Mouse (Mus musculus) embryonic stem cell, embryonic (primary cell): ENCODE data around the gene Tomm20l.
"Not testable (repeated sequence)": the region's sequence is repeated elsewhere in the genome, so short reads cannot be mapped to it uniquely, and the experiment has no call there.

Source experiments
- CTCF ChIA-PET, 4 experiments: fragments of 300-600 bp in 2 of 4; fragments of 350-600 bp in 2 of 4; sonication (Branson Sonifier 250); formaldehyde crosslinking; loops; one replicate each; lab custom pipeline; 2022; ENCODE audit warnings: inconsistent platforms in 2 of 4; lab: Charles Lee
- POLR2A ChIA-PET, 4 experiments: fragments of 300-600 bp in 2 of 4; fragments of 350-600 bp in 2 of 4; sonication (Branson Sonifier 250); formaldehyde crosslinking; loops; one replicate each; lab custom pipeline; 2022; ENCODE audit warnings: antibody characterized with exemption in 4 of 4, inconsistent platforms in 1 of 4; lab: Charles Lee

The Tomm20l gene

DNA sequence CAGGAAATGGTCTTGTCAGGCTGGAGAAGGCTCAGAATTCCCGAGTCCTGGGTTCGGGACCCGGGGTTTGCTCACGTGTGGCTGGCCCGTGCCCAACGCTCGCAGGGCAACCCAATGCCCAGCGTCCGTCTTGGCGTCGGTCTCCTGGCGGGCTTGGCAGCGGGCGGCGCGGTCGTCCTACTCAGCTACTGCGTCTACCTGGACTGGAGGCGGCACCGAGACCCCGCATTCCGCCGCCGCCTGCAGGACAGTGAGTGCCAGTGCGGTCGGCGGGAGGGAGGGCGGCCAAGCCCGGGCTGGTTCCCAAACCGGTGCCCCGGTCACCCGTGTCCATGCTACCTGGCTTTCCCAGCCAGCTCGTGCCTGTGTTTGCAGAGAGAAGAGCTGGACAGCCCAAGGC, at the start of gene Tomm20l:
Gene Tomm20l, plus strand, starts transcription at position 98 of the 400 bp plus-strand sequence.
- POLR2A ChIA-PET: interaction anchor here in 3 of 4 experiments (0.9 to 2.9 kb wide), 11 partner anchors 11 to 141 kb away, joined by 3 to 11 read pairs (median 4); partner anchors contain the start of genes Arid4a (in 3 of the 3), 2700049A03Rik (in 2 of the 3), Timm9 (in 2 of the 3) and Psma3 (in 1 of the 3)
- CTCF ChIA-PET: interaction anchor here in 2 of 4 experiments (0.6 to 1.4 kb wide), 6 partner anchors 17 to 107 kb away, joined by 3 to 6 read pairs (median 4); partner anchors contain the start of gene 2700049A03Rik (in 1 of the 2)

DNA sequence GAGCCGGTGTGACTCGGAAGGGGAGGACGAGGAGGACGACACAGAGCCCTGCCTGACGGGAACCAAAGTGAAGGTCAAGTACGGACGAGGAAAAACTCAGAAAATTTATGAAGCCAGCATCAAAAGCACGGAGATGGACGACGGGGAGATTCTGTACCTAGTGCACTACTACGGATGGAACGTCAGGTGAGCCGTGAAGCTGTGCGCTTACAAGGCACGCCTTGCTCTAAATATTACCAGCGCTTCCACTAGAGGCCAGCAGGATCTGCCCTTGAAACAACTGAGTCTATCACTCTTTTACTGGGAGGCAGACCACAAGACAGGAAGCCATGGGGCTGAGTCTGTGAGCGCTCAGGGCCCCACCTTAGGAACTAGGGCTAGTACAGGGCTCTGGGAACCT, 41.4 kb upstream of the Tomm20l start:
- POLR2A ChIA-PET: interaction anchor here in 3 of 4 experiments (0.7 to 3.4 kb wide), 4 partner anchors 13 to 55 kb away, joined by 3 to 15 read pairs (median 5); partner anchors contain the start of gene Arid4a (in 2 of the 3)

DNA sequence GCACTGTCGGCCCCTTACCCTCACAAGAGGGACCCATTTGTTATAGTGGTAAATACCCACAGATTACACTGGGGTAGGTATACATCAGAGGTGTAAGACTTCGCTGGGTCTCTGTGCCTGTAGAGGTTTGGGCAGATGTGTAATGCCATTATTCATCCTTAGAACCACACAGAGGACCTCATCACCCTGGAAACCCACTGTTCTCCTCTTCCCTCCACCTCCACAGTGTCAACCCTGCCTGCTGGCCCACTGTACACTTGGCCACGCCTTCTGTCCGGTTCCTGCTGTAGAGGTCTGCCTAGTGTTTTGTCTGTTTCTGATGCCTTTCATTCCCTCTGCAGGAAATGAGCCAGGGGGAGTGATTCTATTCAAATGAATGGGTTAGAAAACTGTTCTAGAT, 39.2 kb upstream of the Tomm20l start:
- POLR2A ChIA-PET: no interaction called here
- CTCF ChIA-PET: interaction anchor here in 1 of 4 experiments (0.6 kb wide), 1 partner anchor 338 kb away, joined by 3 read pairs; no protein-coding TSS in a partner anchor

More for the DNA sequence above, 41.4 kb upstream of the Tomm20l start:
- CTCF ChIA-PET: no interaction called here

DNA sequence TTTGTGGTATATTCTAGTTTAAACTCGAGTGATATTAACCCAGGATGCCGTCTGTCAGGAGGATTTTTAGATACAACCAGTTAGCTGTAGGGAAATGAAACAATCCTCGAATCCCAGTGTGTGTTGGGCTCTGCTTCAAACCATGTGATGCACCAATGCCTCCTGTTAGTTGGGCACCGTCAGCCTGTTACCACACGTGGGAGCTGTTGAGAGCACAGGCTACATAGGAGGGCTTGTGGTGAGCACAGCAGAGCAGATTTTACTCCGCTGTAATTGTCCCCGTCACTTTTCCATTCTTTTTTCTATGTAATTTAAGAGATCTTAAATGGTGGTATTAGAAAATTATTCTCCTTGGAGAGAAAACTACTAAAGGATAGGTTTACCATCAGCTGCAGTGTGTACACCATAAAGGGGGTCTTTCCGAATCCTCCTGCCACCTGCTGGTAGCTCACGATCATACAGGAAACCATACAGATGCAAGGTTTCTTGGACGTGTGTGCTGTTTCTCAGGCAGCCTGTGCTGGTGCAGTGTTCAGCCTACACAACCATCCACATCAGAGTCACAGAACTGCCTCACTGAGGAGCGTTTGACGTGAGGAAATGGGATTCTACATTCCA, 38.0 kb upstream of the Tomm20l start:
- ChIA-PET POLR2A (interaction anchor here (0.5 to 2.1 kb wide), 17 partner anchors 12 to 886 kb away, joined by 3 to 9 read pairs (median 4); partner anchors contain the start of genes Arid4a (in 2 of the 4), Psma3 (in 2 of the 4) and Tomm20l (in 1 of the 4)), CTCF (interaction anchor here (0.5 to 2.5 kb wide), 72 partner anchors 8 to 1355 kb away, joined by 3 to 22 read pairs (median 4); partner anchors contain the start of genes Arid4a (in 3 of the 4), Tomm20l (in 2 of the 4), 2700049A03Rik (in 1 of the 4) and Psma3 (in 1 of the 4))

DNA sequence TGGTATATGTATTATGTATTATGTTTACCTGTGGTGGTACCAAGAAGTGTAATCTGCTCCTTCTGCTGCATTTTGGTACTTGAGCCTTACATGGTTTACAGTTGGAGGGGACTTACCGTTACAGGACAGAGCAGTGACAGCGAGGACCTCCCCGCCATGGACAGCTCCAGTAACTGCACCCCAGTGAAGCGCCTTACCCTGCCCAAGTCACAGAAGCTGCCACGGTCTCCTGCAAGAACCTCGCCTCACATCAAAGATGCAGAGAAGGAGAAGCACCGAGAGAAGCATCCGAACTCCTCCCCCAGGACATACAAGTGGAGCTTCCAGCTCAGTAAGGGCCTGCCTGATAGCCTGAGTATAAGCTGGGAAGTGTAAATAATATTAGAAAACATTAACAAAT, 24.9 kb upstream of the Tomm20l start:
- ChIA-PET CTCF (interaction anchor here in 2 of 4 experiments (1.4 to 3.9 kb wide), 2 partner anchors 13 kb away, joined by 4 to 22 read pairs; no protein-coding TSS in a partner anchor), POLR2A (interaction anchor here in 2 of 4 experiments (0.5 to 1.4 kb wide), 2 partner anchors 9 to 113 kb away, joined by 6 read pairs; no protein-coding TSS in a partner anchor)

DNA sequence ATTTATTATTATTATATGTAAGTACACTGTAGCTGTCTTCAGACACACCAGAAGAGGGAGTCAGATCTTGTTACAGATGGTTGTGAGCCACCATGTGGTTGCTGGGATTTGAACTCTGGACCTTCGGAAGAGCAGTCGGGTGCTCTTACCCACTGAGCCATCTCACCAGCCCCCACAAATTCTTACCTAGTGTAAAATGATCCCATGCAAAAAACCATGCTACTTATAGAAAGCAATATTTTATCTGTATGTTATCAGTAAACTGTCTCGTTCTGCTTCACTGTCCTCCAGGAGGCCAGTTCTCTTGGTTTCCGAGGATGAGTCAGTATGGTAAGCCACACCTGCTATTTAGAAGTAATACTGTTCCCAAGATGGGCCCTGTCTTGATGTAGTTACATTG, 7.0 kb upstream of the Tomm20l start:
- POLR2A ChIA-PET: interaction anchor here in 1 of 4 experiments (1.1 kb wide), 1 partner anchor 129 kb away, joined by 3 read pairs; no protein-coding TSS in a partner anchor
- CTCF ChIA-PET: not testable (repeated sequence)

DNA sequence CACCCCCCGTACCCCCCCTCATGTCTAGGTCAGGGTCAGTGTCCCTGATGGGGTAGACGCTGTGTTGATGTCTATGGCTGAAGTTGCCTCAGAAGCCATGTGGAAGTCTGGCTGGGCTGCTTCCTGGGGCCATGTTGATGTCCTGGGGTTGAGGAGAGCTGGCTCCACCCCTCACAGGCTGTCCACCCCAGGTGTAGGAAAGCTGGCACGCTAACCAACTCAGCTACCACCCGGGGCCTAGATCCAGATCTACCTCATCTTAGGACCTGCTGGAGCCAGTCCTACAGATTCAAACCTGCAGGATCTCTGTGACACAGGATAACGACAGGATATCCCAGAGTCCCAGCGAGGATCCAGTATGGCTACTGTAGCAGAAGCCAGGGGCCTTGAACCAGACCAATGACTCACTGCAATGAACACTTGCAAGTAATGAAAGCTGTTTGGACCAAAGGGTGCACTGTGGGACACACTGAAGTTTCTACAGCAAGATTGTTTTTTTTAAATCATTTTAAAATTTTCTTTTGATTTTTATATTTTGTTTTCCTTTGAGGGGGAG, 3.9 kb upstream of the Tomm20l start:
- POLR2A ChIA-PET: interaction anchor here in 2 of 4 experiments (0.9 to 1.0 kb wide), 2 partner anchors 12 to 31 kb away, joined by 3 to 6 read pairs; no protein-coding TSS in a partner anchor
- CTCF ChIA-PET: interaction anchor here in 2 of 4 experiments (0.6 to 1.5 kb wide), 3 partner anchors 34 to 110 kb away, joined by 4 to 10 read pairs (median 6); no protein-coding TSS in a partner anchor

DNA sequence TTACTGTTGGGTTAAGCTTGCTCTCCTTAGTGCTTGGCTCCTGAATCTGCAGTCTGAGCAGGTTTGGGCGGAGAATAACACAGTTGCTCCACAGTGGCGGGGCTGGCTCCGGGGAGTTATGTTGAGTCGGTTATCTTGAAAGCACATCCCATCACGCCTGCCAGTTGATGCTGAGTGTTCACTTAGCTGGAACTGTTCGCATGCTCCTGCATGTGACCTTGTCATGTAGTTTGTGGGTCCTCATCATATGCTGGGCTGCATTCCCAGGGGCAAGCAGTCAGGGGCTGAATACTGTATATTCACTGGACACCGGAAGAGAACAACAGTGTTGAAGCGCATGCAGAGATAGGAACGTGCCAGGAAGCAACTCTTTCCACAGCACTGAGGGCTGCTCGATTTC, 1.8 kb downstream of the Tomm20l start:
- CTCF ChIA-PET: interaction anchor here in 2 of 4 experiments (0.5 to 1.3 kb wide), 2 partner anchors 40 to 148 kb away, joined by 3 to 8 read pairs; no protein-coding TSS in a partner anchor
- POLR2A ChIA-PET: interaction anchor here in 1 of 4 experiments (0.7 to 2.2 kb wide), 5 partner anchors 23 to 430 kb away, joined by 3 to 10 read pairs (median 4); partner anchors contain the start of genes 2700049A03Rik and Timm9

DNA sequence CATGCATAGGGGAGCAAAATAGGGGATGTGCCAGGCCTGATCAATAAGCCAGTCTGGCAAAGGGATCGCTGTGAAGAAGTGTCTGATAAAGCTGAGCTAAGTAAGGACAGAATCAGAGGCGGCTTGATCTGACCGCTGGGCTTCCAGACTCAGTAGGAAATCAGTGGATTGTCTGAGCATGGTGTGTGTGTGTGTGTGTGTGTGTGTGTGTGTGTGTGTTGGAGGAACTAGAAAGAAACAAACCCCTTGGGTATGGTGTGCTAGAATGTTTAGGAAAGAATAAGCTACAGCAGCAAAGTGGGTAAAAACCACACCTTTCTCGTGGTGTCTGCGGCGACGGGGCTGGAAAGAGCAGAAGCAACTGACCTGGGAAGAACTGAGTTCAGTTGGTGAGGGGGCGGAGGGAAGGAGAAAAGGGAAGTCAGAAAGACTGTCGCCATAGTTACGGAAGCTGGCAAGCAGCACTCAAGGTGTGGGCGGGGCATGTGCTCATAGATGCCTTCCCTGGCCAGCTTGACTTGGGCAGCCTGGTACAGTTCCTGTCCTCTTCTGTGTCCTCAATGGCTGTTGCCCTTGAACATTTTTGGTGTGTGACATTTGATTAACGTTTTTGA, 2.6 kb downstream of the Tomm20l start:
- POLR2A ChIA-PET: interaction anchor here in 3 of 4 experiments (0.6 to 1.4 kb wide), 10 partner anchors 8 to 429 kb away, joined by 3 to 9 read pairs (median 3); partner anchors contain the start of genes 2700049A03Rik (in 1 of the 3), Psma3 (in 1 of the 3) and Timm9 (in 1 of the 3)
- CTCF ChIA-PET: interaction anchor here in 2 of 4 experiments (0.5 to 1.3 kb wide), 6 partner anchors 17 to 149 kb away, joined by 3 to 8 read pairs (median 3); no protein-coding TSS in a partner anchor

DNA sequence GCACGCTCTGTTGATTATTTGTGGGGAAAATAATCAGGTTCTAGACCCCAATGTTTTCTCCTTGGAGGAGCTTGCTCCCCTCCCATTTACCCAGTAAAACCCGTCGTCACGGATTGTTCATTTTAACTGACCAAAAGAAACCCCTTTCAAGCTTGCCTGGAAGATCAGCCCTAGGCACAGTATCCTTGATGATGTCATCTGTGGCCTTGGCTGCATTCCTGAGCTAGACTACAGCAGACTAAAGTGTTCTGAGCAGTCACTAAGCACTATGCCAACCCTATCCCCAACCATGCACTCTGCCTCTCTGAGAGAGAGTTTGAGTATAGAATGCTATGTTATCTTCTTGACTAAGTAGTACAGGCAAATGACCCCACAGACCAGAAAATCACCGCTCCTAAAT, 5.2 kb downstream of the Tomm20l start:
- ChIA-PET CTCF (no interaction called here), POLR2A (interaction anchor here in 2 of 4 experiments (0.6 to 1.1 kb wide), 2 partner anchors 20 to 40 kb away, joined by 3 read pairs; partner anchors contain the start of genes 2700049A03Rik (in 1 of the 2) and Timm9 (in 1 of the 2))

DNA sequence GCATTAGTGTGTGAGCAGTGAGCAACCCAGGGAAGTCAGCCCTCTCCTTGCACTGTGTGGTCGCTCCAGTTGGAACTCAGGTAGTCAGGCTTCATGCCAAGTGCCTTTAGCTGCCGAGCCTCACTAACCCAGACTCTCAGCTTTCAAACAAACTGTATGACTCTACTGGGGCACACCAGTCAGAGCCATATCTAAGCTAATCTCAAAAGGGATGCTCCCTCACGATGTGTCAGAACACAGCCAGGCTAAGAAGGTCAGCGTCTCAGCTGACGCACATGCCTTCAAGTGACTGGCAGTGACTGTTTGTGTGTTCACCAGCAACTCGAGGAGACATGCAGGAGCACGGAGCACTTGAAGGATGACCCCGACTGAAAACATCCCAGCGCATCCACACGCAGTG, 11.5 kb downstream of the Tomm20l start:
- CTCF ChIA-PET: no interaction called here

DNA sequence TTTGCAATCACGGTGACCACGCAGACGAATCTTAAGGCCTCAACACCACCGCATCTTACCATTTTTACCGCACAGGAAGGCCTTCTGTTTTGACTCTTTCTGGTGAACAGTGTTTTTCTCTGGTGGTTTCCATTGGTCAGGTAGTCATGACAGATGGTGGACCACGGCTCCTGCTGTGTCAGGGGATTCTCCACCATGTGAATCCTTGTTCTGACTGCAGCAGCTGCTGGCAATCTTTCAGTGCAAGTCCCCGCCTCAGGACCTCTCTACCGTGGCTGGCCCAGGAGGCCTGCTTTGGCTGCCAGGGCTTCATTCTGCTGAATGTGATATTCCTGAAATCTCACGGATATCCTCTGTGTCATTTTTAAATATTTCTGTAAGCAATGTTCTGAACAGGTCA, 12.1 kb downstream of the Tomm20l start:
- CTCF ChIA-PET: no interaction called here
- POLR2A ChIA-PET: interaction anchor here in 2 of 4 experiments (1.1 to 2.3 kb wide), 4 partner anchors 12 to 18 kb away, joined by 3 to 11 read pairs (median 8); partner anchors contain the start of genes 2700049A03Rik (in 2 of the 2), Timm9 (in 2 of the 2) and Tomm20l (in 1 of the 2)

More for the DNA sequence above, 11.5 kb downstream of the Tomm20l start:
- POLR2A ChIA-PET: interaction anchor here in 2 of 4 experiments (0.6 to 2.3 kb wide), 5 partner anchors 11 to 18 kb away, joined by 3 to 11 read pairs (median 8); partner anchors contain the start of genes 2700049A03Rik (in 2 of the 2), Timm9 (in 2 of the 2) and Tomm20l (in 1 of the 2)

DNA sequence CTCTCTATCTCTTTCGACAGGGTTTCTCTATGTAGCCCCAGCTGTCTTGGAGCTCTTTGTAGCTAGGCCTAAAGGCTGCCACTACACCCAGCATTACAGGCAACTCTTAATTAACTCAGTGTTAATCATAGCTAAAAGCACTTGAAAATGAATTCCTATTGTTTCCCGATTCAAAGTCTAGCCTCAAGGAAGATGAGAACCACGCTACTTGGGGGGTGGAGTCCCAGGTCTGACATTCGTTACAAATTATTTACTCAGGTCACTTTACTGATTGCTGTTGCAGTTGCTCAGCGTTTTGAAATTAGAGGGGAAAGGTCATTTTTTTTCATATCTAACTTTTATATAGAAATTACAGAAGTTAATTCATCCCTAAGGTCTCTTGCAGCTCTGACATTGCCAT, 24.4 kb downstream of the Tomm20l start:
- ChIA-PET POLR2A (interaction anchor here in 3 of 4 experiments (0.7 to 4.1 kb wide), 24 partner anchors 8 to 950 kb away, joined by 3 to 59 read pairs (median 4); partner anchors contain the start of genes Arid4a (in 3 of the 3), Tomm20l (in 2 of the 3), Dact1 (in 1 of the 3) and Frmd6 (in 1 of the 3)), CTCF (interaction anchor here in 1 of 4 experiments (0.6 to 2.0 kb wide), 2 partner anchors 24 to 62 kb away, joined by 3 to 6 read pairs; no protein-coding TSS in a partner anchor)

DNA sequence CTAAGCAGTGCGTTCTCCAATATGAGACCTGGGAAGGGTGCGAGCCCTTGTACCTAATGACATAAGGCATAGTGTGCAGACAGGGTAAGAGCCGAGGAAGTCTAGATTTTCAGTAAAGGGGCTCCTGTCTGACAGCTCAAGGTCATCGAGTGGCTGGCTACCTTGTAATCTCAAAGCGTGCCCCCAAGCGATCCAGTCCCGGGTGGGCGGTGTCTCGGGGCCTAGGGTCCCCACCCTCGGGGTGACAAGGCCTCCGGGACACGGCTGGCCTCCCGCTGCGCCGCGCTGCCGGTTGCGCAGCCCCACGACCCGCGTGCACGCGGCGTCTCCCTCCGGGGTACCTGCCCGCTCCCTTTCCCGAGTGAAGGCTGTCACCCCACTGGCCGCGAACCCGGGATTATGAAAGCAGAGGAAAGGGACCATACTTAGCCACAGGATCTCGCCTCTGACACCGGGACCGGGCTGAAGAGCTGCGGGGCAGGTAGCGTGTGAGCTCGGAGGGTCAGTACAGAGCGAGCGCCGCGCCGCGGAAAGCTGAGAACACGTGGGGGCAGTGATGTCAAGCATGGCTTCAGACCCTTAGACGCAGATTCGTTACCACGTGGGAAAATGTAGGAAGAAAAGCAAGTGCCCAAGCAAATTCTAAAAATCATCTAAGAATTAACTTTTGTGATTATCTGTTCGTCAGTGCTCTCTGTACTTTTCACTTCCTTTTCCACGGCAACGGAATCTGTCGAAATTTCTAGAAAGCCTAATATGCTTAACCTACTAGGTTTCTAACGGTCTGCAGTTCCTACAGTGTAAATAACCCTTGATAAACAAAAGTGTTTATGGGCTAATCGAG, 25.1 kb downstream of the Tomm20l start, which contains the start of the genes Timm9 and 2700049A03Rik:
Gene Timm9, minus strand, starts transcription at position 555 of the 844 bp plus-strand sequence.
Gene 2700049A03Rik, plus strand, starts transcription at position 719 of the 844 bp plus-strand sequence.
- ChIA-PET POLR2A (interaction anchor here in 3 of 4 experiments (0.5 to 4.1 kb wide), 46 partner anchors 9 to 949 kb away, joined by 3 to 59 read pairs (median 4); partner anchors contain the start of genes Arid4a (in 3 of the 3), Psma3 (in 3 of the 3), Jkamp (in 2 of the 3) and L3hypdh (in 2 of the 3)), CTCF (interaction anchor here in 3 of 4 experiments (0.6 to 2.0 kb wide), 9 partner anchors 11 to 1909 kb away, joined by 3 to 6 read pairs (median 4); partner anchors contain the start of gene Tomm20l (in 1 of the 3))

DNA sequence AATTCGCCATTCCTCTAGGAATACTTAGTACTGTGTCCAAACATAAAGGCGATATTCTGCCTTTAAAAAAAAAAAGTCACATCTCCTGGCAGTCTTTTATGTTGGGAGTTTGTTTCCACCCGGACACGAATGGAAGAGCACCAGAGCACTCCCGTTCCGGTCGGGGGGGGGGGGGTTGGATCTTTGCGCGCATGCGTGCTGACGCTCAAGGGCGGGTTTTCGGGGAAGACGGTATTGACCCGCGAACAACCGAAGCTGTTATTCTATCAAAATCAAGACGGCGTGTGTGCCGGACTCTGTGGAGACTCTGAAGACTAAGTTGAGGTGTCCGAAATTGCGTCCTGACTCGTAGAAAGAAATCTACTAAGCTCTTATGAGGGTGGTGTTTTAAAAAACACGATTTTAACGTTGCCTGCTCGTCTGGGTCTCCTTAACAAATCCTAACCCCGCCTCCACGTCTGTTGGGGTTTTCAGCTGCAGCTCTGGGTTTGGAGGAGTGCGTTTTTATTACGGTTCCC, 25.8 kb downstream of the Tomm20l start:
- ChIA-PET POLR2A (interaction anchor here in 3 of 4 experiments (0.5 to 4.1 kb wide), 53 partner anchors 8 to 1148 kb away, joined by 3 to 59 read pairs (median 4); partner anchors contain the start of genes Arid4a (in 3 of the 3), Psma3 (in 3 of the 3), Jkamp (in 2 of the 3) and L3hypdh (in 2 of the 3)), CTCF (interaction anchor here (0.6 to 1.7 kb wide), 12 partner anchors 10 to 1908 kb away, joined by 3 to 18 read pairs (median 4); partner anchors contain the start of gene Tomm20l (in 1 of the 4))
